Mouse (Mus musculus) thymus, adult 2 months (tissue): ENCODE measurements around the gene Clpx. TPM values are rescaled to one million over a fixed set of nuclear protein-coding genes. Genes with fewer than 3 reads are reported as not detected.

Source experiments
- DNase-seq: peaks from one replicate; pipeline ENCODE4 v3.0.0; 2021
- H3K27ac ChIP-seq: fragments of 200-500 bp; 2 replicates; pipeline ENCODE4 v1.5.1; 2012; ENCODE audit warnings: low read length, control low read depth; ENCODE audit not compliant: control insufficient read depth, insufficient read depth
- H3K27me3 ChIP-seq: fragments of 200-500 bp; 2 replicates; pipeline ENCODE4 v1.6.1; 2012; ENCODE audit warnings: mild to moderate bottlenecking, low read length, moderate library complexity, mixed read lengths; ENCODE audit not compliant: control insufficient read depth, insufficient read depth
- H3K36me3 ChIP-seq: fragments of 200-500 bp; 2 replicates; pipeline ENCODE4 v1.6.1; 2012; ENCODE audit warnings: mild to moderate bottlenecking, low read length, moderate library complexity; ENCODE audit not compliant: control insufficient read depth, insufficient read depth
- H3K4me1 ChIP-seq: fragments of 200-500 bp; replicated peaks from 2 replicates; pipeline ENCODE4 v1.6.1; 2012; ENCODE audit warnings: low read length; ENCODE audit not compliant: control insufficient read depth, insufficient read depth
- H3K4me3 ChIP-seq: fragments of 200-500 bp; 2 replicates; pipeline ENCODE4 v1.5.1; 2012; ENCODE audit warnings: mild to moderate bottlenecking, low read length, control low read depth, moderate library complexity; ENCODE audit not compliant: control insufficient read depth, insufficient read depth
- CTCF ChIP-seq: fragments of 200-500 bp; IDR thresholded peaks from 2 replicates; pipeline ENCODE4 v1.5.1; 2012; ENCODE audit warnings: mild to moderate bottlenecking, control low read depth, low read length, moderate library complexity, borderline replicate concordance; ENCODE audit not compliant: control insufficient read depth, poor library complexity, insufficient read depth; ENCODE audit errors: extremely low read depth
- POLR2A ChIP-seq: fragments of 200-500 bp; IDR thresholded peaks from 2 replicates; pipeline ENCODE4 v1.6.1; 2012; ENCODE audit warnings: mild to moderate bottlenecking, low read length, control low read depth, moderate library complexity; ENCODE audit not compliant: control insufficient read depth, poor library complexity, insufficient read depth; ENCODE audit errors: extremely low read depth
- WGBS: fragments of 180-500 bp; shearing (Covaris S2); methylation state at CpG from one replicate; pipeline ENCODE4 v1.1.7; 2018; 5-methylcytosine and 5-hydroxymethylcytosine counted together
- polyA plus RNA-seq: library from polyadenylated mRNA; depleted of rRNA; stranded (reverse); fragments of >200 nt; gene quantifications from 2 replicates; pipeline ENCODE4 v1.2.3, GENCODE M21; 2012

Gene Clpx
- polyA plus RNA-seq, 1 experiment = 10.1 TPM

DNA sequence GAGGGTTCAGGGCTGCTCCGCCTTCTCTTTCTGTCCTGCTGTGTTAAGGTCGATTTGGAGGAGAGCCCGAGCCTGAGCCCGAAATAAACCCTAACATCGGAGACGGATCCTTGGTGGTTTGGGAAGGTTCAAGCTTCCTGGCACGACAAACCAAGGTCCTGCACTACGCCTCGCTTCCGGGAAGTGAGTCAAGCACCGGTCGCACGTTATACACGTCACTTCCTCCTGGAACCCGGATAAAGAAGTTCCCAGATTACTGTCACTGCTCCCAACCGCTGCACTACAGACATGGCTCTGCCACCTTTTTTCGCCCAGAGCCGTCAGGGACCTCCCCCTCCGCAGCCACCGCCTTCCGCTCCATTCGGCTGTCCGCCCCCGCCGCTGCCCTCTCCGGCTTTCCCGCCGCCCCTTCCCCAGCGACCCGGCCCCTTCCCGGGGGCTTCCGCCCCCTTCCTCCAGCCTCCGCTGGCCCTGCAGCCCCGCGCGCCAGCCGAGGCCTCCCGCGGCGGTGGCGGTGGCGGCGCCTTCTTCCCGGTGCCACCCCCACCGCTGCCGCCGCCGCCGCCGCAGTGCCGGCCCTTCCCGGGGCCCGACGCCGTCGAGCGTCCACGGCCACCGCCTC, 51.9 kb downstream of the Clpx start, which contains the start of gene Pdcd7:
Pdcd7 (plus strand) TSS at position 251 of the 622 bp plus-strand sequence.
- Histone ChIP-seq H3K27me3 (no peaks in the 10 kb centered on the region), H3K27ac (peak within 1 kb of the TSS; percentile 43; the same call in 1 of the 2 replicates), H3K4me3 (peak within 1 kb of the TSS; percentile 98), H3K4me1 (peaks cover 4% of the 10 kb centered on the region; the same call in 1 of the 2 replicates), H3K36me3 (no peaks in the 10 kb centered on the region)
- DNase-seq = peak; percentile 93
- TF ChIP-seq CTCF = no peak
- TF ChIP-seq POLR2A = peak; percentile 59; the same call in 1 of the 2 replicates
- under 1% methylated on average over 59 of the region's 59 CpGs for WGBS

DNA sequence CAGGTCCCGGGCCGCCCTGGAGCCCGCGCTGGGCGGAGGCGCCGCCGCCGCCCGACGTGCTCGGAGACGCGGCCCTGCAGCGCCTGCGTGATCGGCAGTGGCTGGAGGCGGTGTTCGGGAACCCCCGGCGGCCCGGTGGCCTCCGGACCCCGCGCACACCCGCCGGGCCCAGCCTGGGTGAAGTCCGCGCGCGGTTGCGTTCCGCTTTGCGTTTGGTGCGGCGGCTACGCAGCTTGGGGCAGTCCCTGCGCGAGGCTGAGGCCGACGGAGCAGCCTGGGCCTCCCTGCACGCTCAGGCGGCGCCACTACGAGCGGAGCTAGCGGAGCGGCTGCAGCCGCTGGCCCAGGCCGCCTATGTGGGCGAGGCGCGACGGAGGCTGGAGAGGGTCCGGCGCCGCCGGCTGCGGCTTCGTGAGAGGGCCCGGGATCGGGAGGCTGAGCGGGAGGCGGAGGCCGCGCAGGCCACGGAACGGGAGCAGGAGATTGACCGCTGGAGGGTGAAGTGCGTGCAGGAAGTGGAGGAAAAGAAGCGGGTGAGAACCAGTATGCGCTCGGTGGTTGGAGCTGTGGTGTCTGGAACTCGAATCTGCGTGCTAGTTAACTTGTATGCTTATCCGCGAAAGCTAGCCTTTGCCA, 52.5 kb downstream of the Clpx start:
- no peaks in the 10 kb centered on the region for H3K36me3 ChIP-seq
- H3K27me3 ChIP-seq = no peaks in the 10 kb centered on the region
- WGBS = 1% methylated on average over 76 of the region's 77 CpGs
- H3K27ac ChIP-seq = peak overlapping the region; percentile 18; the same call in 1 of the 2 replicates
- H3K4me3 ChIP-seq = peak overlapping the region; percentile 98
- TF ChIP-seq CTCF (no peak), POLR2A (no peak)
- peaks cover 4% of the 10 kb centered on the region; the same call in 1 of the 2 replicates for H3K4me1 ChIP-seq
- peak; percentile 45 for DNase-seq

DNA sequence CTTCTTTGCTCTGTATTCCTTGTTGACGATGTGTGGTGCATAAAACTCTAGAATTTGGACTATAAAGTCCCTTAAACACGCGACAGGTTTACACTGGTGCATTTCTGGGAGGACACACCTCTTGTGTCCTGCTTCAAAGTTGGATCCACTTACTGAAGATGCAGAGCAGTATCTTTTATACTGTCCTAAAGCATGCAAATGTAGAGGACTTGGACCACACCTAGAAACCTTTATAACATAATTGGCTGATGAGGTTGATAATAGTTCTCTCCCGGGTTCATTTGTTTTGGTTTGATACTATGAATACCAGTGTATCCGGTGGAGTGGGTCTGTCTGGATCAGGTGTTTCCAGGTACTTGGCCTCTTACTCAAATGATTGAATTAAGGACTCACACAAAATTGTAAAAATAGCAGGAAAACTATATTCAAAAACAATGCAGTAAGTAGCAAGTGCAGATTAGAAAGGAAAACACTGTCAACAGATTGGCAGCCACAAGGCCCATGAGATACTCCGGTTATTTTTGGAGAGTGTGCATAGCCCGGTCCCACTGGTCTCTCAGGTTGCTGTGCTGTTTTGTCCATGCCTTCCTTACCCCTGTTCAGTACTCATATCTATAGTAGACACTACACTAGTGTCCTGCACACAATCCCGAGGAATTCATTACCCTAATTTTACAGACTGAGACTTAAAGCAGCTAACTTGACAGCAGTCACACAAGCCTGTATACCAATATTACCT, 53.2 kb downstream of the Clpx start:
- WGBS = 37% methylated on average over 8 of the region's 8 CpGs

DNA sequence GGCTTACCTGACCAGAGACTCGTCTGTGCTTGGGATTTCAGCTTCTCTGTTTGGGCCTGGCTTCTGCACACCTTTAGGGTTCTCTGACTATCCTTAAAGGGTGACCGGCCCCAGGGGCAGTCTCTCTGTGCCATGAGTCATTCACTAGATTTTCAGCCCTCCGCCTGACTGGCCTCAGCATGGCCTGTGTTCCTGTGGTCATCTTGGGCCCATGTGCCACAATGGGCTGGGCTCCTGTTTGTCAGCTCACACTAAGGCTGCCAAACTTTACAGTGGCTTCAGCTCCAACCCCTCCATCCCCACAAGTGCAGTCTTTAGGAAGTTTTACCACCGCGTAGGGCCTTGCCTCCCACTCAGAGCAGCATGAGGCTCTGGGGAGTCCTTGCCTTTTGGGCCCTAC, 59.2 kb downstream of the Clpx start:
- Histone ChIP-seq H3K4me3 (no peak overlapping the region), H3K27me3 (no peaks in the 10 kb centered on the region), H3K4me1 (peaks cover 2% of the 10 kb centered on the region; the same call in 1 of the 2 replicates), H3K27ac (no peak overlapping the region), H3K36me3 (peaks cover 27% of the 10 kb centered on the region)
- 99% methylated on average over 5 of the region's 5 CpGs for WGBS
- TF ChIP-seq POLR2A = no peak
- TF ChIP-seq CTCF = no peak
- no peak for DNase-seq

More for the DNA sequence above, 53.2 kb downstream of the Clpx start:
- H3K27ac ChIP-seq = peak overlapping the region; percentile 18; the same call in 1 of the 2 replicates
- H3K4me3 ChIP-seq = peak overlapping the region; percentile 98
- H3K4me1 ChIP-seq = peaks cover 4% of the 10 kb centered on the region; the same call in 1 of the 2 replicates
- no peaks in the 10 kb centered on the region for H3K27me3 ChIP-seq
- no peak for DNase-seq
- TF ChIP-seq POLR2A (no peak), CTCF (no peak)
- no peaks in the 10 kb centered on the region for H3K36me3 ChIP-seq

DNA sequence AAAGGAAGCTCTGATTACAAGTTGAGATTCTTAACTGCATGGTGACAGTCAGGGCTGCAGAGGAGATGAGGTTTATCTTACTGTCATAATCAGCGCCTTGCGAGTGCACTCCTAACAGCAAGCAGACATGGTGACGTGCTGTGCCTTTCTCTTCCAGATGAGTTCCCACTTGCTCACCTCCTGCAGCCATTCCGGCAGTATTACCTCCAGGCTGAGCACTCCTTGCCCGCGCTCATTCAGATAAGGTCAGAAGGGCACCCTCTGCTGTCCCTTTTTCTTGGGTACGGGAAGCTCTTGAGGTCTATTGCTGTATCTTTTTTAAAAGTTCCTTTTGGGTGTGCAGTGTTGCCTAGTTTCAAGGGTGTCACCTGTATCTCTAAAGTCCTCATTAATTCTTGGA, 62.5 kb downstream of the Clpx start:
- Histone ChIP-seq H3K27me3 (no peaks in the 10 kb centered on the region), H3K4me3 (no peak overlapping the region), H3K36me3 (peaks cover 55% of the 10 kb centered on the region), H3K27ac (no peak overlapping the region), H3K4me1 (no peaks in the 10 kb centered on the region)
- 98% methylated on average over 7 of the region's 7 CpGs for WGBS
- DNase-seq = no peak
- no peak for TF ChIP-seq CTCF
- no peak for TF ChIP-seq POLR2A

DNA sequence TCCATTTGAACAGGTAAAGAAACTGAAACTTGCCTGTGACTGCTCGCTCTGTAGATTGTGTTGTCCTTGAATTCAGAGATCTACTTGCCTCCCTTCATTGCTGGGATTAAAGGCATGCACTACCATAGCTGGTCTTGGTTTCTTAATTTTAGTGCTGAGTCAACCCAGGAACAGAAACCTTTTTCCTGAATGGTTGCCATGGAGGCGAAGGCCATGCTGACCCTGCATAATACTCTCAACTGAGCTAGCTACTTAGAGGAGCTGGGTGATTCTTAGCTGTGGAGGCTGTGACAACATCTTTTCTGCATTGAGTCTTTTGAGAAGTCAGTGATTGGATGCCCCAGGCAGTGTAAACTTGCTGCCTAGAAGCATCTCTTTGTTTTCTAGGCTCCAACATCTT, 62.9 kb downstream of the Clpx start:
- no peak for DNase-seq
- Histone ChIP-seq H3K27ac (no peak overlapping the region), H3K27me3 (no peaks in the 10 kb centered on the region), H3K36me3 (peaks cover 55% of the 10 kb centered on the region), H3K4me1 (no peaks in the 10 kb centered on the region), H3K4me3 (no peak overlapping the region)
- no peak for TF ChIP-seq POLR2A
- no peak for TF ChIP-seq CTCF
- WGBS = 95% methylated on average over 2 of the region's 2 CpGs
